Mouse (Mus musculus) lung, embryonic 14.5 days (tissue): ENCODE data around the gene Tctn1. TPM values are rescaled to one million over a fixed set of nuclear protein-coding genes. Genes with fewer than 3 reads are reported as not detected.

Experiments
- ATAC-seq: fragments of 200-750 bp; cut with Nextera tagmentation; 2 replicates; pipeline ENCODE4 v1.8.0; 2017; ENCODE audit warnings: mild to moderate bottlenecking, moderate TSS enrichment, moderate library complexity; ENCODE audit not compliant: insufficient read depth
- DNase-seq: peaks from one replicate; pipeline ENCODE4 v3.0.0-alpha.2; 2015
- H3K27ac ChIP-seq: fragments of 300-500 bp; sonication (generic); 2 replicates; pipeline ENCODE4 v1.5.1; 2014; ENCODE audit warnings: low read depth, mild to moderate bottlenecking, moderate library complexity
- H3K27me3 ChIP-seq: fragments of 300-500 bp; sonication (generic); 2 replicates; pipeline ENCODE4 v1.6.1; 2014; ENCODE audit warnings: low read length, control low read depth; ENCODE audit not compliant: insufficient read depth
- H3K36me3 ChIP-seq: fragments of 300-500 bp; sonication (generic); 2 replicates; pipeline ENCODE4 v1.6.1; 2014; ENCODE audit warnings: control low read depth; ENCODE audit not compliant: insufficient read depth
- H3K4me1 ChIP-seq: fragments of 300-500 bp; sonication (generic); 2 replicates; pipeline ENCODE4 v1.6.1; 2014; ENCODE audit warnings: antibody characterized with exemption, control low read depth; ENCODE audit not compliant: insufficient read depth
- H3K4me2 ChIP-seq: fragments of 300-500 bp; sonication (generic); 2 replicates; pipeline ENCODE4 v1.6.1; 2014; ENCODE audit warnings: mild to moderate bottlenecking
- H3K4me3 ChIP-seq: fragments of 300-500 bp; sonication (generic); 2 replicates; pipeline ENCODE4 v1.5.1; 2014; ENCODE audit warnings: low read depth, low read length
- H3K9ac ChIP-seq: fragments of 300-500 bp; sonication (generic); 2 replicates; pipeline ENCODE4 v1.6.1; 2014
- H3K9me3 ChIP-seq: fragments of 300-500 bp; sonication (generic); 2 replicates; pipeline ENCODE4 v1.6.1; 2016; ENCODE audit warnings: low read depth, low read length, control low read depth
- CTCF ChIP-seq: IDR thresholded peaks from 2 replicates; pipeline ENCODE4 v1.5.1; 2016; ENCODE audit warnings: antibody characterized with exemption, low read depth
- WGBS: fragments of 180-500 bp; shearing (Covaris S2); extraction: QIAGEN DNeasy Blood & Tissue Kit; methylation state at CpG from one replicate; pipeline ENCODE4 v1.1.7; 2014; 5-methylcytosine and 5-hydroxymethylcytosine counted together
- polyA plus RNA-seq: library from polyadenylated mRNA; unstranded; fragments of >200 nt; fragmentation: Nextera tagmentation; extraction: Ambion mirVana; gene quantifications from 2 replicates; pipeline ENCODE4 v1.2.1, GENCODE M21; 2014

Gene Tctn1
- 5.7 and 6.9 TPM in 2 replicates for polyA plus RNA-seq

GRCm38 (mm10) chr5:122263933-122264905 lies at the start of gene Tctn1:
TSS of gene Tctn1 (minus strand) at chr5:122264460.
- WGBS = 2% methylated on average over 49 of the region's 49 CpGs

GRCm38 (mm10) chr5:122312942-122313684 lies 48.9 kb upstream of the Tctn1 start:
- H3K4me3 ChIP-seq = no peak overlapping the region
- TF ChIP-seq CTCF = no peak
- peaks cover 37% of the 10 kb centered on the region; the same call in 1 of the 2 replicates for H3K36me3 ChIP-seq
- H3K9ac ChIP-seq = no peak overlapping the region
- DNase-seq = no peak
- ATAC-seq = no peak
- H3K27me3 ChIP-seq = no peaks in the 10 kb centered on the region
- H3K27ac ChIP-seq = no peak overlapping the region
- no peaks in the 10 kb centered on the region for H3K9me3 ChIP-seq
- H3K4me2 ChIP-seq = no peak overlapping the region
- H3K4me1 ChIP-seq = 0 out of 2 replicates have a peak, but pooled peaks cover 2% of the 10 kb centered on the region
- whole genome bisulfite sequencing = 88% methylated on average over 17 of the region's 17 CpGs

More at GRCm38 (mm10) chr5:122263933-122264905, at the start of gene Tctn1:
- TF ChIP-seq CTCF = no peak
- Histone ChIP-seq H3K4me3 (peak within 1 kb of the TSS; percentile 72), H3K27ac (no peak within 1 kb of the TSS), H3K36me3 (peaks cover 14% of the 10 kb centered on the region; the same call in 1 of the 2 replicates), H3K27me3 (no peaks in the 10 kb centered on the region), H3K9ac (peak within 1 kb of the TSS; percentile 69), H3K9me3 (no peaks in the 10 kb centered on the region), H3K4me1 (0 out of 2 replicates have a peak, but pooled peaks cover 4% of the 10 kb centered on the region), H3K4me2 (peak within 1 kb of the TSS; percentile 68)
- DNase-seq (peak; percentile 98), ATAC-seq (peak; percentile 98)

- WGBS = 75% methylated on average over 4 of the region's 4 CpGs
Measured at GRCm38 (mm10) chr5:122312346-122312745, 48.1 kb upstream of the Tctn1 start.

GRCm38 (mm10) chr5:122311692-122312091 lies 47.4 kb upstream of the Tctn1 start:
- Histone ChIP-seq H3K36me3 (peaks cover 31% of the 10 kb centered on the region; the same call in 1 of the 2 replicates), H3K4me3 (no peak overlapping the region), H3K27ac (no peak overlapping the region), H3K4me1 (0 out of 2 replicates have a peak, but pooled peaks cover 2% of the 10 kb centered on the region), H3K9ac (no peak overlapping the region), H3K4me2 (no peak overlapping the region), H3K9me3 (no peaks in the 10 kb centered on the region), H3K27me3 (no peaks in the 10 kb centered on the region)
- 73% methylated on average over 7 of the region's 7 CpGs for WGBS
- ATAC-seq (no peak), DNase-seq (no peak)
- no peak for TF ChIP-seq CTCF

More at GRCm38 (mm10) chr5:122312346-122312745, 48.1 kb upstream of the Tctn1 start:
- H3K4me1 ChIP-seq = 0 out of 2 replicates have a peak, but pooled peaks cover 2% of the 10 kb centered on the region
- no peaks in the 10 kb centered on the region for H3K27me3 ChIP-seq
- H3K4me2 ChIP-seq = no peak overlapping the region
- ATAC-seq (no peak), DNase-seq (no peak)
- no peak overlapping the region for H3K9ac ChIP-seq
- no peaks in the 10 kb centered on the region for H3K9me3 ChIP-seq
- no peak overlapping the region for H3K4me3 ChIP-seq
- H3K27ac ChIP-seq = no peak overlapping the region
- peaks cover 35% of the 10 kb centered on the region; the same call in 1 of the 2 replicates for H3K36me3 ChIP-seq
- TF ChIP-seq CTCF = no peak

GRCm38 (mm10) chr5:122310699-122311098 lies 46.4 kb upstream of the Tctn1 start:
- Histone ChIP-seq H3K27me3 (no peaks in the 10 kb centered on the region), H3K4me2 (no peak overlapping the region), H3K36me3 (peaks cover 31% of the 10 kb centered on the region; the same call in 1 of the 2 replicates), H3K4me1 (0 out of 2 replicates have a peak, but pooled peaks cover 2% of the 10 kb centered on the region), H3K9ac (no peak overlapping the region), H3K27ac (no peak overlapping the region), H3K4me3 (no peak overlapping the region), H3K9me3 (no peaks in the 10 kb centered on the region)
- ATAC-seq = no peak
- DNase-seq = no peak
- WGBS = 82% methylated on average over 8 of the region's 8 CpGs
- no peak for TF ChIP-seq CTCF

- no peak for DNase-seq
- no peaks in the 10 kb centered on the region for H3K27me3 ChIP-seq
- H3K4me3 ChIP-seq = no peak overlapping the region
- 75% methylated on average over 3 of the region's 3 CpGs for WGBS
- no peaks in the 10 kb centered on the region for H3K4me1 ChIP-seq
- H3K27ac ChIP-seq = no peak overlapping the region
- H3K9me3 ChIP-seq = no peaks in the 10 kb centered on the region
- ATAC-seq = no peak
- H3K4me2 ChIP-seq = no peak overlapping the region
- no peak for TF ChIP-seq CTCF
- peaks cover 20% of the 10 kb centered on the region; the same call in 1 of the 2 replicates for H3K36me3 ChIP-seq
- H3K9ac ChIP-seq = no peak overlapping the region
Measured at GRCm38 (mm10) chr5:122306536-122306935, 42.3 kb upstream of the Tctn1 start.
